Mouse (Mus musculus): ENCODE measurements around the gene Lrmda. TPM values are rescaled to one million over a fixed set of nuclear protein-coding genes. Genes with fewer than 3 reads are reported as not detected.

The Lrmda gene
- polyA plus RNA-seq, 1 experiment from 2014 or later, result 1.8 TPM

- no peak overlapping the region for H3K4me3 ChIP-seq (ENCODE audit: low read depth, low read length)
- 59% methylated on average over 1 of the region's 1 CpGs for WGBS
- no peak overlapping the region for H3K4me2 ChIP-seq (replicated peaks; ENCODE audit: low read depth)
- no peak for ATAC-seq
- H3K36me3 ChIP-seq (ENCODE audit: control insufficient read depth, insufficient read depth), result no peaks in the 10 kb centered on the region
- no peaks in the 10 kb centered on the region for H3K9me3 ChIP-seq (ENCODE audit: control insufficient read depth)
- no peak for TF ChIP-seq CTCF (IDR thresholded peaks at IDR 0.05; ENCODE audit: low read depth)
- no peak overlapping the region for H3K9ac ChIP-seq (ENCODE audit: low read depth, low read length)
- H3K27ac ChIP-seq (ENCODE audit: low read depth, low read length), result no peak overlapping the region
- H3K4me1 ChIP-seq (replicated peaks; ENCODE audit: control insufficient read depth, insufficient read depth, low read length), result no peaks in the 10 kb centered on the region
- H3K27me3 ChIP-seq (replicated peaks; ENCODE audit: control insufficient read depth, insufficient read depth, low read length), result no peaks in the 10 kb centered on the region
These were observed 1064.8 kb downstream of the Lrmda start for GRCm38 (mm10) chr14:23084241-23084773.

GRCm38 (mm10) chr14:23084797-23085196, 1065.3 kb downstream of the Lrmda start:
- Histone ChIP-seq H3K4me1 (replicated peaks; ENCODE audit: control insufficient read depth, insufficient read depth, low read length) (no peaks in the 10 kb centered on the region), H3K9ac (ENCODE audit: low read depth, low read length) (no peak overlapping the region), H3K4me2 (replicated peaks; ENCODE audit: low read depth) (no peak overlapping the region), H3K4me3 (ENCODE audit: low read depth, low read length) (no peak overlapping the region), H3K9me3 (ENCODE audit: control insufficient read depth) (no peaks in the 10 kb centered on the region), H3K27me3 (replicated peaks; ENCODE audit: control insufficient read depth, insufficient read depth, low read length) (no peaks in the 10 kb centered on the region), H3K36me3 (ENCODE audit: control insufficient read depth, insufficient read depth) (no peaks in the 10 kb centered on the region), H3K27ac (ENCODE audit: low read depth, low read length) (no peak overlapping the region)
- no peak for ATAC-seq
- TF ChIP-seq CTCF (IDR thresholded peaks at IDR 0.05; ENCODE audit: low read depth), result no peak
- WGBS, result 43% methylated on average over 1 of the region's 1 CpGs

DNA sequence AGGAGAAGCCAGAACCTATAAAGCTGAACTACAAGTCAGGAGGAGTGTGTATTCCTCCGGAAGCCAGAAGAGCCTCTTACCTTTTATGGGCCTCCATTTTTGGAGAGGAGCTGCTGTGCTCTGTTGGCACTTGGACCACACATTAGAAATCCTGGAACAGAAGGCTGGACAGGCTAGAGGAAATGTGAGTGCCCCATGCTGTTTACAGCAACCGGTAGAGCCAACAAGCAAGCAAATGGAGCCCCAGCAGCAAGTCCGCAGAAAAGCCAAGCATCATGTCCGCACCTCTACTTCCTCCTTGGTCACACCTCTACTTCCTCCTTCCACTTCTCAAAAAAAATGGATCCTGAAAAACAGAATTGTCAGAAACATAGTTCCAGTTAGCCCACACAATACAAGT, 1073.8 kb downstream of the Lrmda start:
- Histone ChIP-seq H3K9me3 (ENCODE audit: control insufficient read depth) (no peaks in the 10 kb centered on the region), H3K36me3 (ENCODE audit: control insufficient read depth, insufficient read depth) (no peaks in the 10 kb centered on the region), H3K4me1 (replicated peaks; ENCODE audit: control insufficient read depth, insufficient read depth, low read length) (no peaks in the 10 kb centered on the region), H3K4me3 (ENCODE audit: low read depth, low read length) (no peak overlapping the region), H3K27me3 (replicated peaks; ENCODE audit: control insufficient read depth, insufficient read depth, low read length) (no peaks in the 10 kb centered on the region), H3K9ac (ENCODE audit: low read depth, low read length) (no peak overlapping the region), H3K27ac (ENCODE audit: low read depth, low read length) (no peak overlapping the region), H3K4me2 (replicated peaks; ENCODE audit: low read depth) (no peak overlapping the region)
- ATAC-seq, result no peak
- no peak for TF ChIP-seq CTCF (IDR thresholded peaks at IDR 0.05; ENCODE audit: low read depth)
- WGBS, result 82% methylated on average over 4 of the region's 4 CpGs

DNA sequence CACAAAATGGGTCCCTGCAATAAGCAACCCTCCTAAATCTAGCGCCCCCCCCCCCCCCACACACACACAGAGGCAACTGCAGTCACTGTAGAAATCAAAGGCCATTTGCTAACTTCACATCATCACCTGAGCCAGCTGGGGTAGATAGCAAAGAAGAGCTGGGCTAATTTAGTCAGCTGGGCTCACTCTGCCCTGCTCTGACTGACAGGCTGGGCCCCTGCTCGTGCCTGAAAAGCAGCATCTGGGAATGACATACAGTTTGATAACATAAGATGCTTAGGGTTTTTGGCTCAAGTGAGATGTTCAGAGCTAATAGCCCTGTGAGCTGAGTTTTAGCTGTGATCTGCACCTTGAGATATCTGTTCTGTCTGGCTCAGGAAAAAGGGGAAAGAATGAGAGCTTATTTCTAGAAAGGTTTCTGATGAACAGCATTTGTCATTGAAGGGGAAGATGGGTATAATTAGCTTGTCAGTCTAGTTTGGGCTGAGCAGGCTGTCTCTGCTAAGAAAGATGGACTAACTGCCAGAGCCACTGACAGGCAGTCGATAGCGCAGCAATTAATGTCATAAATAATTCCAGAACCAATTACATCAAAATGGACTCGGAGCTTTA, 1075.1 kb downstream of the Lrmda start:
- Histone ChIP-seq H3K4me2 (replicated peaks; ENCODE audit: low read depth) (no peak overlapping the region), H3K36me3 (ENCODE audit: control insufficient read depth, insufficient read depth) (no peaks in the 10 kb centered on the region), H3K9ac (ENCODE audit: low read depth, low read length) (no peak overlapping the region), H3K4me1 (replicated peaks; ENCODE audit: control insufficient read depth, insufficient read depth, low read length) (no peaks in the 10 kb centered on the region), H3K27ac (ENCODE audit: low read depth, low read length) (no peak overlapping the region), H3K27me3 (replicated peaks; ENCODE audit: control insufficient read depth, insufficient read depth, low read length) (no peaks in the 10 kb centered on the region), H3K9me3 (ENCODE audit: control insufficient read depth) (no peaks in the 10 kb centered on the region), H3K4me3 (ENCODE audit: low read depth, low read length) (no peak overlapping the region)
- no peak for TF ChIP-seq CTCF (IDR thresholded peaks at IDR 0.05; ENCODE audit: low read depth)
- ATAC-seq, result no peak
- 60% methylated on average over 5 of the region's 5 CpGs for WGBS

DNA sequence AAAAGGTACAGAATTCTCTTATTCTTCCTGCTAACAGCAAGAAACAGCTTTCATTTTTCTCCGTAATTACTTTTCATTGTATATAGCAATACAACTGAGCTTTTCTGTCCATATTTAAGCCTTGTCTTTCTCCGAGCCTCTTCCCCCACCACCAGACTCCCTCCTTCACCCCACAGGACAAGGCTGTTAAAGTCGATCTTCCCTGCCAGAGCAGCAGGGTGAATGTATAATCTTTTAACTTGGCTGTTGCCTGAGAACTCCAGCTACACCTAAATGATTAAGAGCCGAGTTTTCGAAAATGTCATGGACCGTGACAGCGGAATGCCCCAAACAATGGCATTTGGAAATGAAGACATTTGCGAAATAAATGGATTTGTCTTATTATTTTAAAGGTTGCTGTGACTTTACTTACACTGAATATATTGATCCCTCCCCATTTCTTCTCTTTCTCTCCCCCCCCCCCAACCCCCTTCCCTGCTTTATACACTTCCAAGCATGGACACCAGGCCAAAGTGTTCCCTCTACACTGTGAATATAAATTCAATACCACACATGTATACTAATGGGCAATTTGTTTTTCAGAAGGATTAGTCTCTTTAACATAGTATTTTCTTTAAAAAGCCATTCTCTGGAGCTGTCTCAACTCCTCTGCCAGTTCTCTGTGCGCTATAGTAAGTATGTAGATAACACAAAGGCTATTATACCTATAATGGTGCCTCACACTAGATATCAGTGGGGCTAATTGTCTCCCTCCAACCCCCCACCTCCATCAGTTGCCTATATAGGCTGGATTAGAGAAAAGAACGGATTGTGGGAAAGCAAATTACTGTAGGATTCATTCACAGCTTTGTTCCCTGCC, 1075.9 kb downstream of the Lrmda start:
- no peak for TF ChIP-seq CTCF (IDR thresholded peaks at IDR 0.05; ENCODE audit: low read depth)
- Histone ChIP-seq H3K36me3 (ENCODE audit: control insufficient read depth, insufficient read depth) (no peaks in the 10 kb centered on the region), H3K9ac (ENCODE audit: low read depth, low read length) (no peak overlapping the region), H3K4me2 (replicated peaks; ENCODE audit: low read depth) (no peak overlapping the region), H3K27me3 (replicated peaks; ENCODE audit: control insufficient read depth, insufficient read depth, low read length) (no peaks in the 10 kb centered on the region), H3K4me3 (ENCODE audit: low read depth, low read length) (no peak overlapping the region), H3K4me1 (replicated peaks; ENCODE audit: control insufficient read depth, insufficient read depth, low read length) (no peaks in the 10 kb centered on the region), H3K27ac (ENCODE audit: low read depth, low read length) (no peak overlapping the region), H3K9me3 (ENCODE audit: control insufficient read depth) (no peaks in the 10 kb centered on the region)
- no peak for ATAC-seq
- 68% methylated on average over 10 of the region's 10 CpGs for WGBS

DNA sequence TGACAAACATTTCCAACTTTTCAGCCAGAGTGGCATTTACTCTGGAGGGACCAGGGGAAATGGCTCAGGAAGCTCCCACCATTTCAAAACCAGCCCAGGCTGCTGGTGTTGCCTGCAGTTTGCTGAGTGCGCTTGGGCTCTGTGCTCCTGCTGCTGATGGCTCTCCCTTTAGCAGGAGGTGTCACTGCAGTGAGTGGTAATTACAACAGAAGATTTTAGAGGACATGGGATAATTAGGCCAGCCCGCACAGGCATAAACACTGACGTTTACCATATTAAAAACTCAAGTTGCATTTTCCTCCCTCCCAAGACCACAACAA, 1076.5 kb downstream of the Lrmda start:
- ATAC-seq, result no peak
- Histone ChIP-seq H3K4me1 (replicated peaks; ENCODE audit: control insufficient read depth, insufficient read depth, low read length) (no peaks in the 10 kb centered on the region), H3K4me3 (ENCODE audit: low read depth, low read length) (no peak overlapping the region), H3K9ac (ENCODE audit: low read depth, low read length) (no peak overlapping the region), H3K9me3 (ENCODE audit: control insufficient read depth) (no peaks in the 10 kb centered on the region), H3K27ac (ENCODE audit: low read depth, low read length) (no peak overlapping the region), H3K4me2 (replicated peaks; ENCODE audit: low read depth) (no peak overlapping the region), H3K27me3 (replicated peaks; ENCODE audit: control insufficient read depth, insufficient read depth, low read length) (no peaks in the 10 kb centered on the region), H3K36me3 (ENCODE audit: control insufficient read depth, insufficient read depth) (no peaks in the 10 kb centered on the region)
- WGBS, result 75% methylated on average over 3 of the region's 3 CpGs
- no peak for TF ChIP-seq CTCF (IDR thresholded peaks at IDR 0.05; ENCODE audit: low read depth)

All from intestine, postnatal 0 days (tissue).